Mouse (Mus musculus): ENCODE data around the gene Gde1. TPM values are rescaled to one million over a fixed set of nuclear protein-coding genes. Genes with fewer than 3 reads are reported as not detected.

Gde1 gene
- total RNA-seq, 2 experiments from 2014 or later = 154 to 159 TPM

Other genes starting within 250 kb of the Gde1 start
- 1 to 10 TPM; 3.5 to 3.9 TPM for gene Itpripl2, start 213.8 kb downstream of the Gde1 start, total RNA-seq (2021)
- gene Coq7, start 172.4 kb downstream of the Gde1 start, total RNA-seq (2021) = 10 to 100 TPM; 28.2 to 31.2 TPM
- gene Tmc7, start 121.0 kb downstream of the Gde1 start, total RNA-seq (2021) = 10 to 100 TPM; 13.7 TPM
- under 1 TPM; 0.24 to 0.60 TPM for gene Tmc5, start 108.5 kb downstream of the Gde1 start, total RNA-seq (2021)
- gene Ccp110, start 6.8 kb upstream of the Gde1 start, total RNA-seq (2021) = 10 to 100 TPM; 40.3 to 43.4 TPM
- 10 to 100 TPM; 84.4 to 85.7 TPM for gene Vps35l, start 34.4 kb upstream of the Gde1 start, total RNA-seq (2021)
- gene Iqck, start 150.0 kb upstream of the Gde1 start, total RNA-seq (2021) = 1 to 10 TPM; 3.5 to 4.0 TPM
- gene Knop1, start 150.5 kb upstream of the Gde1 start, total RNA-seq (2021) = 10 to 100 TPM; 42.8 to 46.3 TPM

Measured in left cerebral cortex, postnatal 4 days (tissue).